Mouse (Mus musculus) stomach, embryonic 16.5 days (tissue): ENCODE measurements around the gene BC028528. TPM values are rescaled to one million over a fixed set of nuclear protein-coding genes. Genes with fewer than 3 reads are reported as not detected.

ENCODE experiments used
- ATAC-seq: fragments of 200-750 bp; cut with Nextera tagmentation; 2 replicates; pipeline ENCODE4 v1.8.0; 2017; ENCODE audit warnings: moderate number of reproducible peaks, moderate TSS enrichment; ENCODE audit not compliant: insufficient read depth, low FRiP score
- H3K27ac ChIP-seq: fragments of 300-500 bp; sonication (generic); 2 replicates; pipeline ENCODE4 v1.5.1; 2014; ENCODE audit warnings: low read length
- H3K27me3 ChIP-seq: fragments of 300-500 bp; sonication (generic); 2 replicates; pipeline ENCODE4 v1.6.1; 2014; ENCODE audit warnings: low read length, control low read depth, mixed read lengths; ENCODE audit not compliant: control insufficient read depth, insufficient read depth
- H3K36me3 ChIP-seq: fragments of 300-500 bp; sonication (generic); 2 replicates; pipeline ENCODE4 v1.6.1; 2014; ENCODE audit warnings: low read length; ENCODE audit not compliant: control insufficient read depth, insufficient read depth
- H3K4me1 ChIP-seq: fragments of 300-500 bp; sonication (generic); 2 replicates; pipeline ENCODE4 v1.6.1; 2014; ENCODE audit warnings: low read length, control low read depth, mixed read lengths; ENCODE audit not compliant: control insufficient read depth, insufficient read depth
- H3K4me2 ChIP-seq: fragments of 300-500 bp; sonication (generic); 2 replicates; pipeline ENCODE4 v1.6.1; 2014; ENCODE audit warnings: low read depth, low read length, mixed read lengths
- H3K4me3 ChIP-seq: fragments of 300-500 bp; sonication (generic); replicated peaks from 2 replicates; pipeline ENCODE4 v1.5.1; 2014; ENCODE audit warnings: mild to moderate bottlenecking, low read length
- H3K9ac ChIP-seq: fragments of 300-500 bp; sonication (generic); 2 replicates; pipeline ENCODE4 v1.6.1; 2014; ENCODE audit warnings: low read length
- H3K9me3 ChIP-seq: fragments of 300-500 bp; sonication (generic); replicated peaks from 2 replicates; pipeline ENCODE4 v1.6.1; 2016; ENCODE audit warnings: low read length, control low read depth; ENCODE audit not compliant: control insufficient read depth
- WGBS: fragments of 180-500 bp; shearing (Covaris S2); extraction: QIAGEN DNeasy Blood & Tissue Kit; methylation state at CpG from one replicate; pipeline ENCODE4 v1.1.7; 2014; 5-methylcytosine and 5-hydroxymethylcytosine counted together
- polyA plus RNA-seq: library from polyadenylated mRNA; unstranded; fragments of >200 nt; fragmentation: Nextera tagmentation; extraction: Ambion mirVana; gene quantifications from 2 replicates; pipeline ENCODE4 v1.2.1, GENCODE M21; 2015

The BC028528 gene
- polyA plus RNA-seq, 1 experiment from 2014 or later: 28.8 TPM

- no peak overlapping the region for H3K4me2 ChIP-seq
- no peaks in the 10 kb centered on the region for H3K36me3 ChIP-seq
- no peaks in the 10 kb centered on the region for H3K27me3 ChIP-seq
- H3K4me1 ChIP-seq: peaks cover 9% of the 10 kb centered on the region
- no peaks in the 10 kb centered on the region for H3K9me3 ChIP-seq
- WGBS: 73% methylated on average over 3 of the region's 3 CpGs
- no peak overlapping the region for H3K9ac ChIP-seq
- no peak for ATAC-seq
- no peak overlapping the region for H3K4me3 ChIP-seq
- H3K27ac ChIP-seq: no peak overlapping the region
These were observed 2.1 kb downstream of the BC028528 start for GRCm38 (mm10) chr3:95889664-95890063.

- Histone ChIP-seq H3K9me3 (no peaks in the 10 kb centered on the region), H3K36me3 (no peaks in the 10 kb centered on the region), H3K4me1 (peaks cover 12% of the 10 kb centered on the region), H3K27me3 (no peaks in the 10 kb centered on the region), H3K9ac (no peak overlapping the region), H3K4me2 (no peak overlapping the region), H3K4me3 (no peak overlapping the region), H3K27ac (no peak overlapping the region)
- WGBS: 72% methylated on average over 4 of the region's 4 CpGs
- no peak for ATAC-seq
These were observed 4.2 kb downstream of the BC028528 start for GRCm38 (mm10) chr3:95887596-95887995.

GRCm38 (mm10) chr3:95884400-95884799 is 7.4 kb downstream of the BC028528 start:
- WGBS: 77% methylated on average over 5 of the region's 5 CpGs
- Histone ChIP-seq H3K9me3 (no peaks in the 10 kb centered on the region), H3K4me1 (peaks cover 4% of the 10 kb centered on the region; the same call in 1 of the 2 replicates), H3K4me2 (no peak overlapping the region), H3K27ac (no peak overlapping the region), H3K27me3 (no peaks in the 10 kb centered on the region), H3K36me3 (no peaks in the 10 kb centered on the region), H3K9ac (no peak overlapping the region), H3K4me3 (no peak overlapping the region)
- ATAC-seq: no peak

- no peak for ATAC-seq
- H3K27ac ChIP-seq: peak overlapping the region; percentile 3; the same call in 1 of the 2 replicates
- H3K9me3 ChIP-seq: no peaks in the 10 kb centered on the region
- no peaks in the 10 kb centered on the region for H3K27me3 ChIP-seq
- peak overlapping the region; percentile 100 for H3K4me2 ChIP-seq
- peaks cover 4% of the 10 kb centered on the region; the same call in 1 of the 2 replicates for H3K4me1 ChIP-seq
- peak overlapping the region; percentile 61 for H3K4me3 ChIP-seq
- peak overlapping the region; percentile 62 for H3K9ac ChIP-seq
- H3K36me3 ChIP-seq: no peaks in the 10 kb centered on the region
- 3% methylated on average over 24 of the region's 24 CpGs for WGBS
These were observed 8.9 kb downstream of the BC028528 start for GRCm38 (mm10) chr3:95882816-95883425.

GRCm38 (mm10) chr3:95881979-95882815 is 9.6 kb downstream of the BC028528 start, which contains the start of gene Ciart:
Gene Ciart, minus strand, starts transcription at chr3:95882251.
- H3K4me3 ChIP-seq: peak within 1 kb of the TSS; percentile 61
- peak within 1 kb of the TSS; percentile 100 for H3K4me2 ChIP-seq
- H3K4me1 ChIP-seq: peaks cover 4% of the 10 kb centered on the region; the same call in 1 of the 2 replicates
- no peaks in the 10 kb centered on the region for H3K36me3 ChIP-seq
- peak within 1 kb of the TSS; percentile 3; the same call in 1 of the 2 replicates for H3K27ac ChIP-seq
- no peaks in the 10 kb centered on the region for H3K9me3 ChIP-seq
- ATAC-seq: peak; percentile 99
- WGBS: under 1% methylated on average over 64 of the region's 66 CpGs
- peak within 1 kb of the TSS; percentile 62 for H3K9ac ChIP-seq
- H3K27me3 ChIP-seq: no peaks in the 10 kb centered on the region

- H3K9me3 ChIP-seq: no peaks in the 10 kb centered on the region
- no peak overlapping the region for H3K4me2 ChIP-seq
- H3K27ac ChIP-seq: no peak overlapping the region
- H3K4me3 ChIP-seq: no peak overlapping the region
- WGBS: 90% methylated on average over 4 of the region's 4 CpGs
- H3K27me3 ChIP-seq: no peaks in the 10 kb centered on the region
- no peak overlapping the region for H3K9ac ChIP-seq
- H3K4me1 ChIP-seq: peaks cover 4% of the 10 kb centered on the region; the same call in 1 of the 2 replicates
- H3K36me3 ChIP-seq: no peaks in the 10 kb centered on the region
- no peak for ATAC-seq
These were observed 12.7 kb downstream of the BC028528 start for GRCm38 (mm10) chr3:95879063-95879462.

- peak overlapping the region; percentile 65 for H3K4me2 ChIP-seq
- peak overlapping the region; percentile 71 for H3K9ac ChIP-seq
- no peaks in the 10 kb centered on the region for H3K9me3 ChIP-seq
- peak overlapping the region; percentile 75 for H3K4me3 ChIP-seq
- H3K27ac ChIP-seq: no peak overlapping the region
- H3K36me3 ChIP-seq: 0 out of 2 replicates have a peak, but pooled peaks cover 3% of the 10 kb centered on the region
- 64% methylated on average over 7 of the region's 7 CpGs for WGBS
- H3K27me3 ChIP-seq: no peaks in the 10 kb centered on the region
- ATAC-seq: no peak
- peaks cover 10% of the 10 kb centered on the region for H3K4me1 ChIP-seq
These were observed 19.8 kb downstream of the BC028528 start for GRCm38 (mm10) chr3:95872048-95872447.

- under 1% methylated on average over 33 of the region's 33 CpGs for WGBS
- Histone ChIP-seq H3K36me3 (0 out of 2 replicates have a peak, but pooled peaks cover 3% of the 10 kb centered on the region), H3K4me1 (peaks cover 10% of the 10 kb centered on the region), H3K27me3 (no peaks in the 10 kb centered on the region), H3K4me3 (peak within 1 kb of the TSS; percentile 75), H3K27ac (peak within 1 kb of the TSS; percentile 84), H3K4me2 (peak within 1 kb of the TSS; percentile 65), H3K9ac (peak within 1 kb of the TSS; percentile 88), H3K9me3 (no peaks in the 10 kb centered on the region)
- ATAC-seq: peak; percentile 95
These were observed 20.4 kb downstream of the BC028528 start, which contains the start of gene Mrps21 for GRCm38 (mm10) chr3:95871392-95871867. Gene Mrps21, minus strand, starts transcription at chr3:95871519.

- Histone ChIP-seq H3K4me2 (peak overlapping the region; percentile 65), H3K4me3 (peak overlapping the region; percentile 75), H3K27me3 (no peaks in the 10 kb centered on the region), H3K9me3 (no peaks in the 10 kb centered on the region), H3K36me3 (0 out of 2 replicates have a peak, but pooled peaks cover 3% of the 10 kb centered on the region), H3K4me1 (peaks cover 10% of the 10 kb centered on the region), H3K9ac (peak overlapping the region; percentile 88), H3K27ac (peak overlapping the region; percentile 84)
- 5% methylated on average over 15 of the region's 15 CpGs for WGBS
- ATAC-seq: peak; percentile 26
These were observed 20.8 kb downstream of the BC028528 start for GRCm38 (mm10) chr3:95870976-95871375.
